Mouse (Mus musculus): ENCODE results near the gene 4933424G06Rik.

DNA sequence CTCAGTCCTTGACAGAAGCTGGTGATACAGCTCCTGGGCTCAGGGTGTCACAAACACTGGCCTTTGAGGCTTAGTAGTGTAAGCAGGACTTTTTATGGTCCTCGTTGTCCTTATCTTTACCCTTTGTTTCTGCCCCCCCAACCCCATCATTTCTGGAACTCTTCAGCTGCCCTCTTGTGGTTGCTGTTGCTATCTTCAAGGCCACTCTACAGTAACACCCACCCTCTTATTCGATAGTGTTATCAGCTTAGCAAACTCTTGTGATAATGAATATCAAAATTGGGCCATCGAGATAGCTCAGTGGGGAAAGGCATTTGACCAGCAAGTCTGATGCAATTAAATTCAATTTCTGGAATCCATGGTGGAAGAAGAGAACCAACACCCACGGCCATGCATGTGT, 45.5 kb upstream of the 4933424G06Rik start:
- TF ChIP-seq CTCF (IDR thresholded peaks at IDR 0.05; ENCODE audit: borderline replicate concordance, extremely low read depth, insufficient read depth, insufficient read length) (peak; percentile 33; the same call in 1 of the 2 replicates), POLR2A (IDR thresholded peaks at IDR 0.05; ENCODE audit: borderline replicate concordance, extremely low read depth, insufficient read depth, insufficient read length, poor library complexity, severe bottlenecking) (no peak)
